Mouse (Mus musculus) spleen, postnatal 10 days (tissue): ENCODE data around the gene Dclre1a.

Source experiments
- DNase-seq, 2 experiments: peaks; one replicate each; pipeline ENCODE4 v3.0.0; 2021 to 2022; ENCODE audit warnings: low spot score in 2 of 2

Gene Dclre1a

GRCm38 (mm10) chr19:56547456-56548229 is at the start of gene Dclre1a:
Gene Dclre1a, minus strand, starts transcription at chr19:56548222.
- peak; percentile 78 to 84 for DNase-seq

- DNase-seq = no peak
These were observed 44.5 kb upstream of the Dclre1a start for GRCm38 (mm10) chr19:56592472-56592871.

- no peak for DNase-seq
These were observed 42.2 kb upstream of the Dclre1a start for GRCm38 (mm10) chr19:56590250-56590649.

GRCm38 (mm10) chr19:56589455-56589854 is 41.4 kb upstream of the Dclre1a start:
- DNase-seq = no peak

- no peak for DNase-seq
These were observed 41.0 kb upstream of the Dclre1a start for GRCm38 (mm10) chr19:56589008-56589407.

GRCm38 (mm10) chr19:56588205-56588626 is 40.2 kb upstream of the Dclre1a start:
- DNase-seq = no peak

GRCm38 (mm10) chr19:56586320-56586719 is 38.3 kb upstream of the Dclre1a start:
- no peak for DNase-seq

- DNase-seq = no peak
These were observed 36.3 kb upstream of the Dclre1a start for GRCm38 (mm10) chr19:56584288-56584687.

- no peak for DNase-seq
These were observed 35.8 kb upstream of the Dclre1a start for GRCm38 (mm10) chr19:56583785-56584184.

GRCm38 (mm10) chr19:56581981-56582380 is 34.0 kb upstream of the Dclre1a start:
- no peak for DNase-seq

GRCm38 (mm10) chr19:56577801-56578200 is 29.8 kb upstream of the Dclre1a start:
- no peak for DNase-seq

- no peak for DNase-seq
These were observed 25.2 kb upstream of the Dclre1a start for GRCm38 (mm10) chr19:56573184-56573583.

- DNase-seq = no peak
These were observed 23.9 kb upstream of the Dclre1a start for GRCm38 (mm10) chr19:56571913-56572312.

- no peak for DNase-seq
These were observed 23.2 kb upstream of the Dclre1a start for GRCm38 (mm10) chr19:56571234-56571633.

GRCm38 (mm10) chr19:56570781-56571180 is 22.8 kb upstream of the Dclre1a start:
- no peak for DNase-seq

- no peak for DNase-seq
These were observed 18.9 kb upstream of the Dclre1a start for GRCm38 (mm10) chr19:56566940-56567339.

- no peak for DNase-seq
These were observed 18.0 kb upstream of the Dclre1a start for GRCm38 (mm10) chr19:56566041-56566440.

- no peak for DNase-seq
These were observed 17.3 kb upstream of the Dclre1a start for GRCm38 (mm10) chr19:56565358-56565757.

- no peak for DNase-seq
These were observed 15.4 kb upstream of the Dclre1a start for GRCm38 (mm10) chr19:56563469-56563868.

GRCm38 (mm10) chr19:56562433-56563138 is 14.6 kb upstream of the Dclre1a start:
- no peak for DNase-seq

- no peak for DNase-seq
These were observed 8.0 kb upstream of the Dclre1a start for GRCm38 (mm10) chr19:56555972-56556371.

GRCm38 (mm10) chr19:56553177-56553576 is 5.2 kb upstream of the Dclre1a start:
- no peak for DNase-seq

GRCm38 (mm10) chr19:56549033-56549680 is 1.1 kb upstream of the Dclre1a start:
- no peak for DNase-seq
